Mouse (Mus musculus) heart, embryonic 13.5 days (tissue): ENCODE results near the gene Hist1h3f. TPM values are rescaled to one million over a fixed set of nuclear protein-coding genes. Genes with fewer than 3 reads are reported as not detected.

Experiments used
- ATAC-seq: fragments of 200-750 bp; cut with Nextera tagmentation; 2 replicates; pipeline ENCODE4 v1.8.0; 2017; ENCODE audit warnings: moderate TSS enrichment; ENCODE audit not compliant: insufficient number of reproducible peaks, low FRiP score, low TSS enrichment; ENCODE audit errors: extremely low read depth
- H3K27ac ChIP-seq: fragments of 300-500 bp; sonication (generic); replicated peaks from 2 replicates; pipeline ENCODE4 v1.5.1; 2015; ENCODE audit warnings: moderate library complexity, mild to moderate bottlenecking, inconsistent platforms
- H3K27me3 ChIP-seq: fragments of 300-500 bp; sonication (generic); replicated peaks from 2 replicates; pipeline ENCODE4 v1.6.1; 2015; ENCODE audit warnings: mild to moderate bottlenecking, inconsistent platforms
- H3K36me3 ChIP-seq: fragments of 300-500 bp; sonication (generic); 2 replicates; pipeline ENCODE4 v1.6.1; 2015; ENCODE audit warnings: mild to moderate bottlenecking, inconsistent platforms
- H3K4me1 ChIP-seq: fragments of 300-500 bp; sonication (generic); 2 replicates; pipeline ENCODE4 v1.6.1; 2015; ENCODE audit warnings: inconsistent platforms
- H3K4me2 ChIP-seq: fragments of 300-500 bp; sonication (generic); 2 replicates; pipeline ENCODE4 v1.6.1; 2015; ENCODE audit warnings: inconsistent platforms, mild to moderate bottlenecking, moderate library complexity
- H3K4me3 ChIP-seq: fragments of 300-500 bp; sonication (generic); 2 replicates; pipeline ENCODE4 v1.5.1; 2015; ENCODE audit warnings: moderate library complexity, mild to moderate bottlenecking, inconsistent platforms
- H3K9ac ChIP-seq: fragments of 300-500 bp; sonication (generic); 2 replicates; pipeline ENCODE4 v1.6.1; 2015; ENCODE audit warnings: inconsistent platforms, mild to moderate bottlenecking, moderate library complexity
- H3K9me3 ChIP-seq: fragments of 300-500 bp; sonication (generic); 2 replicates; pipeline ENCODE4 v1.6.1; 2016; ENCODE audit warnings: inconsistent platforms
- WGBS: fragments of 180-500 bp; shearing (Covaris S2); methylation state at CpG from one replicate; pipeline ENCODE4 v1.1.7; 2015; ENCODE audit warnings: mixed read lengths; 5-methylcytosine and 5-hydroxymethylcytosine counted together
- polyA plus RNA-seq: library from polyadenylated mRNA; unstranded; fragments of >200 nt; fragmentation: Nextera tagmentation; extraction: Ambion mirVana; gene quantifications from 2 replicates; pipeline ENCODE4 v1.2.1, GENCODE M21; 2015

Hist1h3f gene
- polyA plus RNA-seq, 1 experiment from 2014 or later, result 0.48 TPM

DNA sequence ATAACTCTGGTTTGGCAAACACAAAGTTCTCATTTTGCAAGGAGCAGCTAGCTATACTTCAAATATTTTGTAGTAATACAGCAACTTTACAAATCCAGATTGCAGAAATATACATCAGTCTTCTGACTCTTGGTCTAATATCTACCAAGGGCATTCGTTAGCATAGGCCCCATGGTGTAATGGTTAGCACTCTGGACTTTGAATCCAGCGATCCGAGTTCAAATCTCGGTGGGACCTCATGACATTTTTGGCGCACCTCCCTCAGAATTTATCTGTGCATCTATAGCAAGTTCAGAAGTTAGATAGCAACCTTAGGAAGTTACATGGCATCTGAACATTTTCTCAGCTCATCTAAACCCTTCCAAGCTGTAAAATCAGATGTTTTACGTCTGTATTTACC is 25.0 kb upstream of the Hist1h3f start:
- no peak for ATAC-seq
- no peaks in the 10 kb centered on the region for H3K9me3 ChIP-seq
- under 1% methylated on average over 6 of the region's 6 CpGs for WGBS
- H3K9ac ChIP-seq, result peak overlapping the region; percentile 68
- H3K4me3 ChIP-seq, result peak overlapping the region; percentile 67
- peaks cover 14% of the 10 kb centered on the region for H3K4me1 ChIP-seq
- H3K4me2 ChIP-seq, result peak overlapping the region; percentile 95
- H3K36me3 ChIP-seq, result no peaks in the 10 kb centered on the region
- H3K27ac ChIP-seq, result peak overlapping the region; percentile 72
- H3K27me3 ChIP-seq, result no peaks in the 10 kb centered on the region

DNA sequence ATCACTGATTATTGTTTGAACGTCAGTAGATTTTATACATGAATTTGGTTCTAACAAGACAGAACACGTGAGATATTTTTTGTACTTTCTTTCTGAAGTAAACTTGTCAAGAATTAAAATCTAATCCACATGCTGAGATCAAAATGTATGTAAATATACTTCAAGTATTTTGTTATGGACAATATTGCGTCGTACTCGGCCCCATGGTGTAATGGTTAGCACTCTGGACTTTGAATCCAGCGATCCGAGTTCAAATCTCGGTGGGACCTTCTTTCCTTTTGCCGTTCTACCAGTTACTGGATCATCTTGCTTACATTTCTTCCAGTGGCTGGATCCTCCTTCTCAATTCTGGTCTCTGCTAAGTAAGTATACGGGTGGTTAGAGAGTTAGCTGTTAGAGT is 24.4 kb upstream of the Hist1h3f start:
- H3K4me2 ChIP-seq, result peak overlapping the region; percentile 95

DNA sequence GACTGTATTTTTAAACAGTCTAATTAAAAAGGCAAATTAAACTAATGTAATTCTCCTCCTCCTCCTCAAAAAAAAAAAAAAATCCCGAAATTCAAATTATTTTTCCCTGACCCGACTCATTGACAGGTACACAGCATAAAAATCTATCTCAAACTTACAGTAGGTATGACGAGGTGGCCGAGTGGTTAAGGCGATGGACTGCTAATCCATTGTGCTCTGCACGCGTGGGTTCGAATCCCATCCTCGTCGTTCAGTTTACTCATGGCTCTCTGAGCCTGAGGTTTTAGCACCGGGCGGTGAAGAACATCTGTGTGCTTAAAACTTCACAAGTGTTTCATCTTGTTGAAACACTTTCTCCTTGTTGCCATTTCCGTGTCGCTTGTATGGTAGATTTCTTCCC is 22.1 kb upstream of the Hist1h3f start:
- Histone ChIP-seq H3K4me1 (peaks cover 17% of the 10 kb centered on the region), H3K4me3 (peak overlapping the region; percentile 28), H3K9ac (no peak overlapping the region), H3K27me3 (no peaks in the 10 kb centered on the region), H3K36me3 (no peaks in the 10 kb centered on the region), H3K9me3 (no peaks in the 10 kb centered on the region), H3K27ac (no peak overlapping the region), H3K4me2 (peak overlapping the region; percentile 59)
- under 1% methylated on average over 14 of the region's 14 CpGs for WGBS
- ATAC-seq, result no peak

More for the DNA sequence above, 24.4 kb upstream of the Hist1h3f start:
- H3K27ac ChIP-seq, result peak overlapping the region; percentile 72
- H3K4me1 ChIP-seq, result peaks cover 14% of the 10 kb centered on the region
- under 1% methylated on average over 10 of the region's 10 CpGs for WGBS
- H3K4me3 ChIP-seq, result peak overlapping the region; percentile 67
- ATAC-seq, result 0 out of 2 replicates have a peak, but pooled peaks have one; percentile 11
- no peaks in the 10 kb centered on the region for H3K36me3 ChIP-seq
- H3K27me3 ChIP-seq, result no peaks in the 10 kb centered on the region
- H3K9me3 ChIP-seq, result no peaks in the 10 kb centered on the region
- H3K9ac ChIP-seq, result peak overlapping the region; percentile 68

DNA sequence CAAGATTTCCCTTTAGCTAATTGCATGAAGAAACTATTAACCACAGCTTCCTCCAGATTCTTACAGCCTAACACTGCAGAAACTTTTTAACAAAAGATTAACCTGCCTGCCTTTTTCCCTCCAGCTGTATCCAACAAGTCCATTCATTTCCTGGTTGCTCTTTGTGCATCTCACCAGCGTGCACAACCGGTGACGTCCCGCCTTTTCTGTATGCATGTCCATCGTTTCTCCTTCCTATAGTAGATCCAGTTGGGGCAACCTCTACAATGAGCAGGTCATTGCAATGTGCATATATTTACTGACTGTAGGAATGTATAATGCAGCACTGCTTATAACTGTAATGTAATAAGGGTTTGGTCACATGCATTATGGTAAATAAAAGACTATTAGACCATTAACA is 19.9 kb upstream of the Hist1h3f start:
- Histone ChIP-seq H3K9ac (no peak overlapping the region), H3K36me3 (no peaks in the 10 kb centered on the region), H3K27me3 (no peaks in the 10 kb centered on the region), H3K9me3 (no peaks in the 10 kb centered on the region), H3K27ac (no peak overlapping the region), H3K4me2 (no peak overlapping the region), H3K4me1 (peaks cover 28% of the 10 kb centered on the region), H3K4me3 (no peak overlapping the region)
- ATAC-seq, result no peak
- WGBS, result 42% methylated on average over 5 of the region's 5 CpGs

DNA sequence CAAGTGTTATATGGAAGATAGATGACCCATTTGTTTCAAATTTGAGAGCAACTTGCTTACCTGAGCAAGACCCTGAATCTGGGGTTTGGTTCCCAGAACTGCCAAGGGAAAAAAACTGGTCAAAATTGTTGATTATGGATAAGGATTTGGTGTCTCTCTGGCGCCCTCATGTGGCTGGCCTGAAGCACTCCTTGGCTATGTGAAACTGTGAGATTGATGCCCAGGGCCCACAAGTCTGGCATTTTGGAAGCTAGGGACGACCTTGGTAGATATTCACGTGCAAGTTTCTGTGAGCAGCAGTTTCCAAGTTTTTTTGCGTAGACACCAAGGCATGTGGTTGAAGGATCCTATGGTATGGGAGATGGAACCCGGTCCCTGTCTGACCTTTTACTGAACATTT is 19.2 kb upstream of the Hist1h3f start:
- WGBS, result 13% methylated on average over 5 of the region's 5 CpGs
- no peak; the same call in 1 of the 2 replicates for ATAC-seq
- H3K9ac ChIP-seq, result no peak overlapping the region
- no peaks in the 10 kb centered on the region for H3K9me3 ChIP-seq
- no peak overlapping the region for H3K4me2 ChIP-seq
- H3K36me3 ChIP-seq, result no peaks in the 10 kb centered on the region
- peaks cover 31% of the 10 kb centered on the region for H3K4me1 ChIP-seq
- no peaks in the 10 kb centered on the region for H3K27me3 ChIP-seq
- H3K4me3 ChIP-seq, result no peak overlapping the region
- no peak overlapping the region for H3K27ac ChIP-seq

DNA sequence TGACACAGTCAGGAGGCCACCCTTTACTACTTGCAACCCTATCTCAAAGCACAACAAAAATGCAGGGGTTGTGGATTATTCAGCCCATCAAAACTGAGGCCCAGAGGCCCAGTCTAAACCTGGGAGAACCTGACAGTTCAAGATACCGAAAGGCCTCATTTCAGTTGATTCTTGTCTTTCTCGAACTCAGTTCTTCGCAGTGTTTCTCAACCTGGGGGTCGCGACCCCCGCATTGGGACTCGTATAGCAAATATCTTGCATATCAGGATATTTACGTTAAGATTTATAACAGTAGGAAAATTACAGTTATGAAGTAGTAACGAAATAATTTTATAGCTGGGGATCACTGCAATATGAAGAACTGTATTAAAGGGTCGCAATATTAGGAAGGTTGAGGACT is 18.0 kb upstream of the Hist1h3f start:
- whole genome bisulfite sequencing, result 2% methylated on average over 10 of the region's 10 CpGs

DNA sequence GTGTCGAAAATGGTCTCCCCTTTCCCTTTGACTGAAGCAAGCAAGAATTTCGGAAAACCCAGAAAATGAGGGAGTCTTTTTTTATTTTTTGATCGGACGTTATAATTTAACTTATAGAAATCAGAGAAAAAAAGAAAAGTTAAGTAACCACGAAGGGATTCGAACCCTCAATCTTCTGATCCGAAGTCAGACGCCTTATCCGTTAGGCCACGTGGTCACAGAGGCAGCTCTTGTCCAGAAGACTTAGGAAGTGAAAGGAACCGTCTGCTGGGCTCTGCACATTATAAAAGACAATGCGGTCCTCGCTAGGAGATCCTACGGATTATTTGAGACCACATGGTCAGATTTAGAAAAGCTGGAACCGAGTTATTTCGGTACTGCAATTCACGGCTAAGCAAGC is 17.5 kb upstream of the Hist1h3f start:
- H3K27ac ChIP-seq, result peak overlapping the region; percentile 63; the same call in 1 of the 2 replicates
- H3K4me2 ChIP-seq, result peak overlapping the region; percentile 71
- peak overlapping the region; percentile 56 for H3K4me3 ChIP-seq
- no peaks in the 10 kb centered on the region for H3K27me3 ChIP-seq
- peak overlapping the region; percentile 78 for H3K9ac ChIP-seq
- peaks cover 26% of the 10 kb centered on the region for H3K4me1 ChIP-seq
- ATAC-seq, result no peak
- under 1% methylated on average over 17 of the region's 17 CpGs for WGBS
- H3K9me3 ChIP-seq, result no peaks in the 10 kb centered on the region
- no peaks in the 10 kb centered on the region for H3K36me3 ChIP-seq

More for the DNA sequence above, 18.0 kb upstream of the Hist1h3f start:
- no peaks in the 10 kb centered on the region for H3K9me3 ChIP-seq
- H3K4me3 ChIP-seq, result peak overlapping the region; percentile 56
- no peak for ATAC-seq
- H3K4me1 ChIP-seq, result peaks cover 30% of the 10 kb centered on the region
- peak overlapping the region; percentile 78 for H3K9ac ChIP-seq
- no peaks in the 10 kb centered on the region for H3K27me3 ChIP-seq
- peak overlapping the region; percentile 71 for H3K4me2 ChIP-seq
- H3K36me3 ChIP-seq, result no peaks in the 10 kb centered on the region
- H3K27ac ChIP-seq, result no peak overlapping the region

DNA sequence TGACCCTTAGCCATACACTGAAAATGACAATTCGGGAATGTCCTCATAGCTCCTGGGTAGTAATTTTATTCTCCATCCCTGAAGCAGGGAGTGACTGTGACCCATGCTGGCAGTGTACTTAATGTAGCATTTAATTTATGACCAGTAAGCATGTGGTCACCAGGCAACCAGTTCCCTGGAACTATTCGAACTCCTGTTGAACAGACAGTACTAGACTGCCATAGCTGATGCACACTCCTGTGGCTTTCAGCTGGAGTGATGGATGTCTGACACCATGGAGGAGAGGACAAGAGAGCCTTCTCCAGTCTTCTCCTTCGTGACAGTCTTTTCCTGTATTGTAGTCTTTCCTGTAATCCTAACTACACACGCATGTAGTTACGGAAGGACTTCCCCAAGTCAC is 14.8 kb upstream of the Hist1h3f start:
- no peaks in the 10 kb centered on the region for H3K27me3 ChIP-seq
- H3K4me3 ChIP-seq, result no peak overlapping the region
- peak overlapping the region; percentile 99 for H3K27ac ChIP-seq
- H3K4me1 ChIP-seq, result peaks cover 38% of the 10 kb centered on the region
- peak overlapping the region; percentile 81 for H3K4me2 ChIP-seq
- H3K9me3 ChIP-seq, result no peaks in the 10 kb centered on the region
- peak overlapping the region; percentile 70 for H3K9ac ChIP-seq
- WGBS, result 84% methylated on average over 5 of the region's 5 CpGs
- no peaks in the 10 kb centered on the region for H3K36me3 ChIP-seq
- no peak for ATAC-seq

DNA sequence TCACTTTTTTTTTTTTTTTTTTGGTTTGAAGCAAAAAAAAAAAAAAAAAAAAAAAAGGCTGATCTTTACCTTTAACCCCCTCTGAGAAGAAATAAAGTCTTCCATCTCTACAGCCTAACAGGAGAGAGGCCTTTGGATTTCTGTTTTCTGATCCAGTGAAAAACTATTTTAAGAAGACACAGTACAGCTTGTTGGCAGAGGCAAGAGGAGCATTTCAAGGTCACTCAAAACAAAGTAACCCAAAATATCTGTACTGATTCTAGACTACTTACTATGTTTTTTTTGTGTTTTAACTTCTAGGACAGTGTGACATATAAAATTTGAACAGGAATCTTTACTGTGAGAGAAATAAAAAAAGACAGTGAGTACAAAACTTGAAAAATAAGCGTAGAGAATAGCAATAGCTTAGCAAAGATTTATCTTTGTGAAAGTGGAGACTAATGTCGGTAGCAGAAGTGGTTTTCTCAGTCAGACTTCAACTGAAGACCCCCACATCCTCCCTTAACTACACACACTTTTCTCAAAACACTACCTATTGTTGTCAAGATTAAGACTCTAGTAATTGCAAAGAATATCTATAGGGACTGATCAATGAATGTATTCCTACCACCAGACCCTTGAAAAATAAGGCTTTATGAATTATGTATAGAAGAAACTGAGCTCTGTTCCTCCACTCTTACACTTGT is 14.2 kb upstream of the Hist1h3f start:
- ATAC-seq, result no peak
- Histone ChIP-seq H3K4me1 (peaks cover 43% of the 10 kb centered on the region), H3K9ac (peak overlapping the region; percentile 92), H3K9me3 (no peaks in the 10 kb centered on the region), H3K36me3 (no peaks in the 10 kb centered on the region), H3K27ac (peak overlapping the region; percentile 99), H3K4me2 (peak overlapping the region; percentile 81), H3K27me3 (no peaks in the 10 kb centered on the region), H3K4me3 (peak overlapping the region; percentile 70)
- 12% methylated on average over 2 of the region's 2 CpGs for WGBS

DNA sequence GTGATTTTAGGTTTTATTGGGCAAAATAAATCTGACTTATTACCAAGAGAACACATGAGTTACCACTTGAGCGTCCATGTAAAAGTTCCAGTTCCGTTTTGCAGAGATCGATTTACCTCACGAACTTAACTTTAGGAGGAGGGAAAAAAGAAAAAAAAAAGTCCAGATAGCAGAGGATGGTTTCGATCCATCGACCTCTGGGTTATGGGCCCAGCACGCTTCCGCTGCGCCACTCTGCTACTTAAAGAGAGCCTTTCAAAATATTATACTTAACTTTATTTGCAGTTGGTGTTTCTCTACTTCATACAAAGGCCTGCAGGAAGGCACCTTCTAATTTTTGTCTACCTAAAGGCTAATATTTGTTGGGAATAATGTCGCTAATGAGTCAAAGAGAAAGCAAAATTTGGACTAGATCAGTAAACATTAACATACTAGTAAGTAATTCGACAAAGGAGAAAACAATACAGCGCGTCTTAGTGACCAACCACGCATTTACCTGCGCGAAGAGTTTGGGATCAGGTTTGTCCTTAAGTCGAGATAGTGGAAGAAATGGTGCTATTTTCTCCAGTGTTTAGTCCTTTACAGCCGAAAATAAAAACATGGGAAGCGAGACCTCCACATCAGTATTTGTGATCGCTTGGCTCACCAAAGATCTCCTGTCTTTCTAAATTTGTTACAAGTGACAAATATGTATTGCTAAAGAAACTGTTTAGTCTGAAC is 13.5 kb upstream of the Hist1h3f start:
- WGBS, result under 1% methylated on average over 20 of the region's 20 CpGs
- no peaks in the 10 kb centered on the region for H3K9me3 ChIP-seq
- no peak for ATAC-seq

DNA sequence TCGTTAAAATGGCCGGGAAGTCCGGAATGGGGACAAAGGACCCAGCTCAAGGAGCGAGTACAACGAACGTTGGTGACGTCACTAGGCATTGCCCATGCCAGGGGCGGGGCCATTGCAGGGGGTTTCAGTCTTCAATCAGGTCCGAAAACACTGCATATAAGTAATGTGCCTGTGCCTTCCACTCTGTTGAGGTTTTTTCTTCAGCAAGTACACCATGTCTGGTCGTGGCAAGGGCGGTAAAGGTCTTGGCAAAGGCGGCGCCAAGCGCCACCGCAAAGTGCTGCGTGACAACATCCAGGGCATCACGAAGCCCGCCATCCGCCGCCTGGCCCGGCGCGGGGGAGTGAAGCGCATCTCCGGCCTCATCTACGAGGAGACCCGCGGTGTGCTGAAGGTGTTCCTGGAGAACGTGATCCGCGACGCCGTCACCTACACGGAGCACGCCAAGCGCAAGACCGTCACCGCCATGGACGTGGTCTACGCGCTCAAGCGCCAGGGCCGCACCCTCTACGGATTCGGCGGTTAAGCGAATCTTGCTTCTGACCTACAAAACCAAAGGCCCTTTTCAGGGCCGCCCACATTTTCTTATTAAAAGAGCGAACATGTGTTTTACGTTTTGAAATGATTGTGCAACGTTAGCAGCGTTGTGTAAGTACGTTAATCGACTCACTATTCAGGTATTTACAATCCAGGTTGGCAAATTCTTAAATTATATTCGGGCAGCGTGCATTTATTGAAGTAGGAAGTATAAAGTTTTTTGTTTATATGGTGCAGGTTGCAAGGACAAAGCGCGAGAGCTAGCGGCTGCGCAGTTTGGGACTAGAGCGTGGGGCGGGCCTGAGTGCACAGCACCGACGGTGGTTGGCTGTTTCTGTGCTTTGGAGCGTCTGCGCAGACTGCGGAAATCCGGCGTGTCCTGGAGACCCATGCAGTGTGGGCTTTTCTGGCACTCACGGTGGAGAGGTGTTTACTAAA is 12.7 kb upstream of the Hist1h3f start, which contains the start of gene Hist1h4h:
TSS of gene Hist1h4h (plus strand) at position 150 of the 975 bp plus-strand sequence.
- ATAC-seq, result peak; percentile 77
- peak within 1 kb of the TSS; percentile 70 for H3K4me3 ChIP-seq
- H3K4me2 ChIP-seq, result peak within 1 kb of the TSS; percentile 81
- peak within 1 kb of the TSS; percentile 99 for H3K27ac ChIP-seq
- H3K9ac ChIP-seq, result peak within 1 kb of the TSS; percentile 92
- no peaks in the 10 kb centered on the region for H3K9me3 ChIP-seq
- H3K4me1 ChIP-seq, result peaks cover 45% of the 10 kb centered on the region
- H3K27me3 ChIP-seq, result no peaks in the 10 kb centered on the region
- under 1% methylated on average over 62 of the region's 70 CpGs for WGBS
- H3K36me3 ChIP-seq, result no peaks in the 10 kb centered on the region

More for the DNA sequence above, 13.5 kb upstream of the Hist1h3f start:
- peaks cover 43% of the 10 kb centered on the region for H3K4me1 ChIP-seq
- peak overlapping the region; percentile 81 for H3K4me2 ChIP-seq
- H3K27ac ChIP-seq, result peak overlapping the region; percentile 99
- peak overlapping the region; percentile 70 for H3K4me3 ChIP-seq
- no peaks in the 10 kb centered on the region for H3K27me3 ChIP-seq
- H3K9ac ChIP-seq, result peak overlapping the region; percentile 92
- H3K36me3 ChIP-seq, result no peaks in the 10 kb centered on the region
